Mouse (Mus musculus) stomach, postnatal 0 days (tissue): Measurements from ENCODE around the gene Lkaaear1. TPM values are rescaled to one million over a fixed set of nuclear protein-coding genes. Genes with fewer than 3 reads are reported as not detected.

ENCODE experiments used
- ATAC-seq: fragments of 200-750 bp; cut with Nextera tagmentation; 2 replicates; pipeline ENCODE4 v1.8.0; 2017; ENCODE audit not compliant: low FRiP score, low TSS enrichment
- DNase-seq: peaks from one replicate; pipeline ENCODE4 v3.0.0-alpha.2; 2016; ENCODE audit warnings: low spot score
- H3K27ac ChIP-seq: fragments of 300-500 bp; sonication (generic); replicated peaks from 2 replicates; pipeline ENCODE4 v1.5.1; 2014; ENCODE audit warnings: mild to moderate bottlenecking, control low read depth
- H3K27me3 ChIP-seq: fragments of 300-500 bp; sonication (generic); 2 replicates; pipeline ENCODE4 v1.6.1; 2014; ENCODE audit warnings: low read length; ENCODE audit not compliant: control insufficient read depth, insufficient read depth
- H3K36me3 ChIP-seq: fragments of 300-500 bp; sonication (generic); 2 replicates; pipeline ENCODE4 v1.6.1; 2014; ENCODE audit warnings: low read length, mixed read lengths; ENCODE audit not compliant: control insufficient read depth, insufficient read depth
- H3K4me1 ChIP-seq: fragments of 300-500 bp; sonication (generic); replicated peaks from 2 replicates; pipeline ENCODE4 v1.6.1; 2014; ENCODE audit warnings: antibody characterized with exemption; ENCODE audit not compliant: control insufficient read depth, insufficient read depth
- H3K4me2 ChIP-seq: fragments of 300-500 bp; sonication (generic); replicated peaks from 2 replicates; pipeline ENCODE4 v1.6.1; 2014; ENCODE audit warnings: low read depth, mild to moderate bottlenecking, control low read depth, moderate library complexity
- H3K4me3 ChIP-seq: fragments of 300-500 bp; sonication (generic); 2 replicates; pipeline ENCODE4 v1.5.1; 2014; ENCODE audit warnings: low read depth, low read length, control low read depth
- H3K9ac ChIP-seq: fragments of 300-500 bp; sonication (generic); 2 replicates; pipeline ENCODE4 v1.6.1; 2014; ENCODE audit warnings: mild to moderate bottlenecking, low read length, control low read depth, mixed read lengths
- H3K9me3 ChIP-seq: fragments of 300-500 bp; sonication (generic); 2 replicates; pipeline ENCODE4 v1.6.1; 2016; ENCODE audit warnings: low read length; ENCODE audit not compliant: control insufficient read depth
- CTCF ChIP-seq: IDR thresholded peaks from 2 replicates; pipeline ENCODE4 v1.5.1; 2016; ENCODE audit warnings: antibody characterized with exemption, low read depth, mild to moderate bottlenecking, moderate library complexity
- EP300 ChIP-seq: optimal IDR thresholded peaks from 2 replicates; pipeline ENCODE3; 2016; ENCODE audit warnings: antibody characterized with exemption
- WGBS: fragments of 180-500 bp; shearing (Covaris S2); extraction: QIAGEN DNeasy Blood & Tissue Kit; methylation state at CpG from one replicate; pipeline ENCODE4 v1.1.7; 2014; 5-methylcytosine and 5-hydroxymethylcytosine counted together
- polyA plus RNA-seq: library from polyadenylated mRNA; unstranded; fragments of >200 nt; fragmentation: Nextera tagmentation; extraction: Ambion mirVana; gene quantifications from 2 replicates; pipeline ENCODE4 v1.2.1, GENCODE M21; 2015

Gene Lkaaear1
- polyA plus RNA-seq, 1 experiment from 2014 or later = not detected

DNA sequence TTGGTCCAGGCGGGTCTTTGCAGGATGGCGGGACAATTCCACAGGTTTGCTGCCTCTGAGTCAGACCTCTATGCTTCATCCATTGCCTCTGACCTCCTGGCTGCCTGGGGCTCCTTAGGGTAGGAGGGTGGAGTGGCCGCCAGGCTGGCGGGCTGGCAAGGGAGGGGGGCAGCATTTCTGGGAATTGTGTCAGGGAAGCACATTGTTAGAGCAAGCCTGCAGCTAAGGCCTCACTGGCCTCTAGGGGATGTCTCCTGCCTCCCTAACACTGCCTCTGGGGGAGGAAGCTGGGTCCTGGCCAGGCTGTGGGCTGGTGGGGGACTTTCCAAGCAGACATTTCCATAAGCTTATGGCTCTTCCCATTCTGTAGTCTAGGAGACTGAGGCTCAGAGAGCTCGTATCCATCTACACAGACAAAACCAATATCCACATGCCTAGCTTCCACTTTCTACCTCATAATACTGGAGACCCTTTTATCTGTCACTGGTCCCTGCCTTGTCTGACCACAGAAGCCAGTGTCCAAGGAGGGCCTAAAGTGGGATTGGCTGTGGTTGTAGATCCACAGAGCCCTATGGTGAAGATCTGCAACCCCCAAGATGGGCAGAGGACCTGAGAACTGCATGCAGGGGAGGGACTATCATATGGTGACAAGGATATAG is 21.0 kb downstream of the Lkaaear1 start:
- H3K4me1 ChIP-seq = no peaks in the 10 kb centered on the region; the same call in 1 of the 2 replicates
- no peaks in the 10 kb centered on the region for H3K9me3 ChIP-seq
- H3K9ac ChIP-seq = no peak overlapping the region; the same call in 1 of the 2 replicates
- ATAC-seq = no peak
- no peaks in the 10 kb centered on the region; the same call in 1 of the 2 replicates for H3K27me3 ChIP-seq
- no peak overlapping the region for H3K4me2 ChIP-seq
- 67% methylated on average over 5 of the region's 5 CpGs for WGBS
- DNase-seq = no peak
- TF ChIP-seq EP300 (no peak), CTCF (no peak)
- H3K4me3 ChIP-seq = no peak overlapping the region
- no peaks in the 10 kb centered on the region for H3K36me3 ChIP-seq
- H3K27ac ChIP-seq = 0 out of 2 replicates have a peak overlapping the region, but pooled peaks have one; percentile 30

- 63% methylated on average over 2 of the region's 2 CpGs for WGBS
- Histone ChIP-seq H3K4me2 (no peak overlapping the region), H3K4me1 (no peaks in the 10 kb centered on the region; the same call in 1 of the 2 replicates), H3K9ac (no peak overlapping the region), H3K4me3 (no peak overlapping the region), H3K27ac (no peak overlapping the region), H3K9me3 (no peaks in the 10 kb centered on the region), H3K27me3 (peaks cover 3% of the 10 kb centered on the region; the same call in 1 of the 2 replicates), H3K36me3 (no peaks in the 10 kb centered on the region)
- DNase-seq (no peak), ATAC-seq (no peak)
- peak; percentile 45 for TF ChIP-seq CTCF
- TF ChIP-seq EP300 = no peak
These were observed 21.8 kb downstream of the Lkaaear1 start for GRCm38 (mm10) chr2:181676424-181676823.

- ATAC-seq (peak; percentile 13; the same call in 1 of the 2 replicates), DNase-seq (peak; percentile 58)
- peaks cover 13% of the 10 kb centered on the region for H3K27me3 ChIP-seq
- H3K4me3 ChIP-seq = no peak overlapping the region
- TF ChIP-seq CTCF (peak; percentile 13; the same call in 1 of the 2 replicates), EP300 (no peak)
- peaks cover 3% of the 10 kb centered on the region; the same call in 1 of the 2 replicates for H3K4me1 ChIP-seq
- 0 out of 2 replicates have a peak overlapping the region, but pooled peaks have one; percentile 17 for H3K4me2 ChIP-seq
- H3K27ac ChIP-seq = no peak overlapping the region
- 4% methylated on average over 14 of the region's 14 CpGs for WGBS
- H3K36me3 ChIP-seq = no peaks in the 10 kb centered on the region
- H3K9ac ChIP-seq = no peak overlapping the region
- H3K9me3 ChIP-seq = no peaks in the 10 kb centered on the region
These were observed 22.8 kb downstream of the Lkaaear1 start for GRCm38 (mm10) chr2:181675454-181675853.

DNA sequence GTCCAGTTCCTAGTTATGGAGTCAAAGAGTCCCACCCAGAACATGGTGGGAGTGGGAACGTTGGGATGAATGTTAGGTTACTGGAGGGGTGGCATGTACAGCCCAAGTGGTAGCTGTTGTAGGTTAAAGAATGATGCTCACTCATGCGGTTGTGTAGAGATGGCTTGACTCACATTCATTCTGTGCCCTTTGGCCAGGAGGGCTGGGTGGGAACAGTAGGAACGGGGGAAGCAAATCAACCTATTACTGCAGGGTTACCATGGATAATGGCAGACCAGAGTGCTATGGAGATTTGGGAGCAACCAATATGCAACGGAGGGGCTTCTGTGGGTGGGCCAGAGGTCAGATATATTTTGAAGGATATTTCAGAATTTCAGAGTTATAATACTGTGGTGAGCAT is 23.3 kb downstream of the Lkaaear1 start:
- Histone ChIP-seq H3K4me1 (peaks cover 3% of the 10 kb centered on the region), H3K9me3 (no peaks in the 10 kb centered on the region), H3K27ac (no peak overlapping the region), H3K4me2 (no peak overlapping the region), H3K9ac (no peak overlapping the region), H3K4me3 (no peak overlapping the region), H3K27me3 (peaks cover 18% of the 10 kb centered on the region), H3K36me3 (no peaks in the 10 kb centered on the region)
- DNase-seq = no peak
- TF ChIP-seq CTCF = no peak
- no peak for TF ChIP-seq EP300
- ATAC-seq = no peak
- 81% methylated on average over 4 of the region's 4 CpGs for WGBS

GRCm38 (mm10) chr2:181673501-181673900 is 24.7 kb downstream of the Lkaaear1 start:
- peaks cover 3% of the 10 kb centered on the region for H3K4me1 ChIP-seq
- H3K9me3 ChIP-seq = no peaks in the 10 kb centered on the region
- 39% methylated on average over 1 of the region's 1 CpGs for WGBS
- ATAC-seq (peak; percentile 18; the same call in 1 of the 2 replicates), DNase-seq (no peak)
- H3K4me2 ChIP-seq = no peak overlapping the region
- no peak overlapping the region for H3K9ac ChIP-seq
- H3K27ac ChIP-seq = 0 out of 2 replicates have a peak overlapping the region, but pooled peaks have one; percentile 18
- TF ChIP-seq EP300 (no peak), CTCF (no peak)
- no peak overlapping the region for H3K4me3 ChIP-seq
- H3K27me3 ChIP-seq = peaks cover 19% of the 10 kb centered on the region
- H3K36me3 ChIP-seq = no peaks in the 10 kb centered on the region

GRCm38 (mm10) chr2:181671984-181672383 is 26.3 kb downstream of the Lkaaear1 start:
- no peak for ATAC-seq
- H3K27ac ChIP-seq = no peak overlapping the region
- H3K36me3 ChIP-seq = no peaks in the 10 kb centered on the region
- TF ChIP-seq EP300 (no peak), CTCF (no peak)
- H3K9ac ChIP-seq = no peak overlapping the region; the same call in 1 of the 2 replicates
- H3K27me3 ChIP-seq = peaks cover 19% of the 10 kb centered on the region
- DNase-seq = no peak
- 36% methylated on average over 7 of the region's 7 CpGs for WGBS
- no peak overlapping the region for H3K4me3 ChIP-seq
- peak overlapping the region; percentile 64; the same call in 1 of the 2 replicates for H3K4me2 ChIP-seq
- H3K4me1 ChIP-seq = peaks cover 3% of the 10 kb centered on the region
- no peaks in the 10 kb centered on the region for H3K9me3 ChIP-seq
